Mouse (Mus musculus) ES-CJ7 (cell line): ENCODE measurements at regions not wholly inside any gene's neighbourhood (a gene's known extent, or its start where the extent isn't known, plus 50 kb on each side); places are given as distances from the start of the nearest gene placed in this dataset.

ENCODE experiments used
- DNase-seq: peaks from one replicate; pipeline ENCODE4 v3.0.0; 2011; ENCODE audit warnings: low read depth, low spot score

- no peak for DNase-seq
Measured at GRCm38 (mm10) chr19:21030971-21031370, 77.0 kb upstream of the Tmc1 start.

- DNase-seq: no peak
Measured at GRCm38 (mm10) chr19:21028981-21029380, 75.0 kb upstream of the Tmc1 start.

GRCm38 (mm10) chr19:21012391-21012790 lies 58.4 kb upstream of the Tmc1 start:
- DNase-seq: no peak

- DNase-seq: no peak
Measured at GRCm38 (mm10) chr19:21009607-21010006, 55.6 kb upstream of the Tmc1 start.

GRCm38 (mm10) chr19:21004411-21004810 lies 50.4 kb upstream of the Tmc1 start:
- DNase-seq: no peak
